Mouse (Mus musculus) stomach, postnatal 0 days (tissue): ENCODE measurements around the gene Pan3. TPM values are rescaled to one million over a fixed set of nuclear protein-coding genes. Genes with fewer than 3 reads are reported as not detected.
"Not testable (repeated sequence)": the region's sequence is repeated elsewhere in the genome, so short reads cannot be mapped to it uniquely, and the experiment has no call there.

Experiments
- ATAC-seq: fragments of 200-750 bp; cut with Nextera tagmentation; 2 replicates; pipeline ENCODE4 v1.8.0; 2017; ENCODE audit not compliant: low FRiP score, low TSS enrichment
- DNase-seq: peaks from one replicate; pipeline ENCODE4 v3.0.0-alpha.2; 2016; ENCODE audit warnings: low spot score
- H3K27ac ChIP-seq: fragments of 300-500 bp; sonication (generic); replicated peaks from 2 replicates; pipeline ENCODE4 v1.5.1; 2014; ENCODE audit warnings: mild to moderate bottlenecking, control low read depth
- H3K27me3 ChIP-seq: fragments of 300-500 bp; sonication (generic); 2 replicates; pipeline ENCODE4 v1.6.1; 2014; ENCODE audit warnings: low read length; ENCODE audit not compliant: control insufficient read depth, insufficient read depth
- H3K36me3 ChIP-seq: fragments of 300-500 bp; sonication (generic); 2 replicates; pipeline ENCODE4 v1.6.1; 2014; ENCODE audit warnings: low read length, mixed read lengths; ENCODE audit not compliant: control insufficient read depth, insufficient read depth
- H3K4me1 ChIP-seq: fragments of 300-500 bp; sonication (generic); replicated peaks from 2 replicates; pipeline ENCODE4 v1.6.1; 2014; ENCODE audit warnings: antibody characterized with exemption; ENCODE audit not compliant: control insufficient read depth, insufficient read depth
- H3K4me2 ChIP-seq: fragments of 300-500 bp; sonication (generic); replicated peaks from 2 replicates; pipeline ENCODE4 v1.6.1; 2014; ENCODE audit warnings: low read depth, mild to moderate bottlenecking, control low read depth, moderate library complexity
- H3K4me3 ChIP-seq: fragments of 300-500 bp; sonication (generic); 2 replicates; pipeline ENCODE4 v1.5.1; 2014; ENCODE audit warnings: low read depth, low read length, control low read depth
- H3K9ac ChIP-seq: fragments of 300-500 bp; sonication (generic); 2 replicates; pipeline ENCODE4 v1.6.1; 2014; ENCODE audit warnings: mild to moderate bottlenecking, low read length, control low read depth, mixed read lengths
- H3K9me3 ChIP-seq: fragments of 300-500 bp; sonication (generic); 2 replicates; pipeline ENCODE4 v1.6.1; 2016; ENCODE audit warnings: low read length; ENCODE audit not compliant: control insufficient read depth
- CTCF ChIP-seq: IDR thresholded peaks from 2 replicates; pipeline ENCODE4 v1.5.1; 2016; ENCODE audit warnings: antibody characterized with exemption, low read depth, mild to moderate bottlenecking, moderate library complexity
- EP300 ChIP-seq: optimal IDR thresholded peaks from 2 replicates; pipeline ENCODE3; 2016; ENCODE audit warnings: antibody characterized with exemption
- WGBS: fragments of 180-500 bp; shearing (Covaris S2); extraction: QIAGEN DNeasy Blood & Tissue Kit; methylation state at CpG from one replicate; pipeline ENCODE4 v1.1.7; 2014; 5-methylcytosine and 5-hydroxymethylcytosine counted together
- polyA plus RNA-seq: library from polyadenylated mRNA; unstranded; fragments of >200 nt; fragmentation: Nextera tagmentation; extraction: Ambion mirVana; gene quantifications from 2 replicates; pipeline ENCODE4 v1.2.1, GENCODE M21; 2015

Gene Pan3
- polyA plus RNA-seq, 1 experiment from 2014 or later: 38.4 TPM

DNA sequence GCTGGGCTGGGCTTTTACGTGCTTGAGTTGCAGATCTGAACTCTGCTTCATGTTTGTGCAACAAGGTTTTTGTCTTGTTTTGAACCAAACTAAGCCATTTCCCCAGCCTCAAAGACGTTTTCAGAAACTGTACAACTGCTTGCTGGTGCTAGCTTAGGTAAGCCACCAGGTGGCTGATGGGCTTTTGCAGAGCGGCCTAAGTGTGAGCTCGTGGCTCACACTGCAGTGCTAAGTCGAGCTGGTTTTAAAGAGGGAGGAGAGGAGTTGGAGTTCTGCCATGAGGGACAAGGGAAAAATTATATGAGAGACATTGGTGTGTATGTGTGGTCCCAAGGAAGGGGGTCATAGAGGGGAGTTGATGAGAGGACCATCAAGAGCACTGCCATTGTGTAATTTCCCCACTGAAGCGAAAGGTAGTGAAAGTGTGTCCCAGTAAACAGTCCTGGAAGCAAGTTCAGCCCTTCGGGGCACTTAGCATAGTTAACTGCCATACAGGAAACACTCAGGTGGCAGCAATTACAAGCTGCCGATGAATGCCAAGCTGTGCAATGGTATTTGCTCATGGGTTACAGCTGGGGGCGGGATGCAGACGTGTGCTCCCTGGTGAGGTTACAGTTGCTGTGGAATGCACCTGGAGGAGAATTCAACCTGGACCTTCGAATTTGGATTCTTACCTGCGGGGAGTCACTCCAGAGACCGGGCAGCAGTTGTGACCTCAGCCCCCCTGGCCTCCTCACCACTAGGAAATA, 122.1 kb downstream of the Pan3 start:
- WGBS: 79% methylated on average over 13 of the region's 13 CpGs
- Histone ChIP-seq H3K9me3 (no peaks in the 10 kb centered on the region), H3K27me3 (no peaks in the 10 kb centered on the region), H3K36me3 (0 out of 2 replicates have a peak, but pooled peaks cover 3% of the 10 kb centered on the region), H3K9ac (no peak overlapping the region), H3K4me2 (no peak overlapping the region), H3K27ac (no peak overlapping the region), H3K4me3 (no peak overlapping the region), H3K4me1 (no peaks in the 10 kb centered on the region)
- DNase-seq (no peak), ATAC-seq (no peak)
- no peak for TF ChIP-seq EP300
- TF ChIP-seq CTCF: peak; percentile 35; the same call in 1 of the 2 replicates

DNA sequence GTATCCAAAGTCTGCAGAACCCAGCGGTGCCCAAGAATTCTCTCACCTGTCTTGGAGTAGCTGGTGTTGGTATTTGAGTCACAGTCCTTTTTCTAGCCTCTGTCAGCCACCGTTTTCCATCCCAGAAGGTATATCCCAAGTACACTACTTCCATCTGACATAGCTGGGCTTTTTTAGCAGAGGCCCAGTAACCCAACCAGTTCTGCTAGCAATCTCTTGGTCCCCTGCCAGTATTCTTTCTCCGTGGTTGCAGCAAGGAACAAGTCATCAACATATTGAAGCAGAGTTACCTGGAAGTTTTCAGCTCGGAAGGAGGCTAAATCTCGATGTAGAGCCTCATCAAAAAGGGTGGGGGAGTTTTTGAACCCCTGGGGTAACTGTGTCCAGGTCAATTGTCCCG, 127.7 kb downstream of the Pan3 start:
- H3K4me3 ChIP-seq, H3K36me3 ChIP-seq, H3K27ac ChIP-seq, H3K4me1 ChIP-seq, H3K27me3 ChIP-seq, H3K4me2 ChIP-seq, ATAC-seq, H3K9ac ChIP-seq, H3K9me3 ChIP-seq: not testable (repeated sequence)
- DNase-seq: peak; percentile 40
- WGBS: 43% methylated on average over 5 of the region's 6 CpGs

DNA sequence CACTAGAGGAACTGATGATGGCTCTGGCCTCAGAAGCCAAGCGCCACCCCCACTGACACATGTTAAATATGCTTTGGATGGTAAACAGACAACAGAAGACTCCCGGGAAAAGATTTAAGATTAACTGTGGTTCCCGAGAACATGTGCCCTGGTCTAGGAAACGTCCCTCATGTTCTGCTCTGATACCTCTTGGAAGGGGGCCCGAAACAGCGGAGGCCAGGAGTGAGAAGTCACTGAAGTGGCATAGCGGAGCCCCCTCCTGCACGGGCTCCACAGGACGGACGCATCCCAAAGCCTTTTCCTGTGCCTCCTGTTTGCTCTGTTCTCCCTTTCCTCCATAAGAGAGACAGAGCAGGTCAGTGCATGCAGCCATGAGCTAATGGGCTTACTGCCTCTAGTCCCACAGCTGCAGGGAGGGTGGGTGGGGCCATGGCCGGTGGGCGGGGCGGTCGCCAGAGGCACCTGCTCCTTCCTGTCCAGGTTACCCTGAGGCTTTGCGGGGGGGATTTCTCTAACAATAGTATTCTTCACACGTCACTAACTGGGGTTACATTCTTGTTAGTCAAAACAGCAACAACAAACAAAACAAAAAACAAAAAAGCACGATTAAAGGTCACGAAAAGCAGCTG, 133.7 kb downstream of the Pan3 start:
- ATAC-seq (peak; percentile 75), DNase-seq (peak; percentile 67)
- Histone ChIP-seq H3K27me3 (no peaks in the 10 kb centered on the region), H3K9ac (no peak overlapping the region), H3K36me3 (no peaks in the 10 kb centered on the region), H3K4me2 (peak overlapping the region; percentile 51), H3K4me3 (no peak overlapping the region; the same call in 1 of the 2 replicates), H3K9me3 (no peaks in the 10 kb centered on the region), H3K27ac (no peak overlapping the region), H3K4me1 (no peaks in the 10 kb centered on the region)
- TF ChIP-seq CTCF (no peak), EP300 (no peak)
- 43% methylated on average over 18 of the region's 18 CpGs for WGBS

DNA sequence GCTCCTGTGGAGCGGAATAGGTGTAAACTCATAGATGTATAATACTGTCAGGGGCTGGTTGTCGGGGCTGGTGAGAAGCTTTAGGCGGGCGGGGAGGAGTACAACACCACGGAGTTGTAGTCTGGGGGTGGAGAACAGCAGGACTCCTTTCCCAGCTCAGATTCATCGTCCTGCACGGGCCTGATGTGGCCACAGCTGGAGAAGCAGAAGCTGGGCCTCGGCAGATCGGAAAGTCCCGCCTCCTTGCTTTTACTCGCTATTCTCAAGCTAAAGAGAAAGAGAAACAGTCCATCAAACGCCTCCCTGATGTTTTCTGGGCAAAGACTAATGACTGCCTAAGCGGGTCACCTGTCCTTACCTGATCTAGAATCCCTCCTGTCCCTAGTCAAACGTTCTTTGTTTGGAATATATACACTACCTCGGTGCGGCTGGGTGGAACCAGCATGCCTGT, 134.2 kb downstream of the Pan3 start:
- Histone ChIP-seq H3K4me2 (peak overlapping the region; percentile 51), H3K27ac (no peak overlapping the region), H3K36me3 (no peaks in the 10 kb centered on the region), H3K4me1 (no peaks in the 10 kb centered on the region), H3K9ac (no peak overlapping the region), H3K9me3 (no peaks in the 10 kb centered on the region), H3K27me3 (no peaks in the 10 kb centered on the region), H3K4me3 (no peak overlapping the region; the same call in 1 of the 2 replicates)
- ATAC-seq: peak; percentile 42; the same call in 1 of the 2 replicates
- 18% methylated on average over 16 of the region's 16 CpGs for WGBS
- TF ChIP-seq EP300: no peak
- no peak for TF ChIP-seq CTCF
- peak; percentile 33 for DNase-seq

GRCm38 (mm10) chr5:147565444-147565843, 135.5 kb downstream of the Pan3 start:
- DNase-seq (no peak), ATAC-seq (no peak)
- Histone ChIP-seq H3K9me3 (no peaks in the 10 kb centered on the region), H3K27ac (no peak overlapping the region), H3K4me1 (no peaks in the 10 kb centered on the region), H3K36me3 (no peaks in the 10 kb centered on the region), H3K4me2 (no peak overlapping the region), H3K27me3 (no peaks in the 10 kb centered on the region), H3K9ac (no peak overlapping the region), H3K4me3 (no peak overlapping the region)
- TF ChIP-seq CTCF (no peak), EP300 (no peak)
- 72% methylated on average over 7 of the region's 7 CpGs for WGBS

- Histone ChIP-seq H3K4me1 (no peaks in the 10 kb centered on the region), H3K27me3 (no peaks in the 10 kb centered on the region), H3K9ac (no peak overlapping the region), H3K36me3 (no peaks in the 10 kb centered on the region), H3K9me3 (no peaks in the 10 kb centered on the region), H3K4me3 (no peak overlapping the region), H3K4me2 (no peak overlapping the region), H3K27ac (no peak overlapping the region)
- no peak for TF ChIP-seq CTCF
- no peak for TF ChIP-seq EP300
- DNase-seq: no peak
- WGBS: 44% methylated on average over 7 of the region's 7 CpGs
- no peak for ATAC-seq
Observed at GRCm38 (mm10) chr5:147566335-147566734, 136.4 kb downstream of the Pan3 start.
